Mouse (Mus musculus): Measurements from ENCODE around the gene Kdsr. TPM values are rescaled to one million over a fixed set of nuclear protein-coding genes. Genes with fewer than 3 reads are reported as not detected.

The Kdsr gene
- polyA plus RNA-seq (2012; rRNA removed) = 21.6 and 23.0 TPM in 2 replicates

GRCm38 (mm10) chr1:106759572-106760435 is at the start of gene Kdsr:
TSS of gene Kdsr (minus strand) at chr1:106759727.

DNA sequence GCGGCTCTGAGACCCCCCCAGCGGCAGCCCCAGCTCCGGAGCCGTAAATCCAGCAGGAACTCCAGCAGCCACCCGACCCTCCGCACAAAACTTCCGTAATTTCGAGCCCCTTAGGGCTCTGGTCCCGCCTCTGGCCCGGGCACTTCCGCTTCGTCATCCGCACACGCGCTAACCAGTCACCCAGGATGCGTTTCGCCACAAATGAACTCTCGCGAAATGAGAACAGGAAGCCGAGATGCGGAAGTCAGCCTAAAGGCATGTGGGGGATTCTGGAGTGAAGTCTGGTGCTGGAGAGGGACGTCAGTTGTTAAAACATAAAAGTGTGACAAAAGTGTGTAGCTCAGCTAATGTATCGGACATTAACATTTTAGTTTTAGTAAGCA is 37.0 kb upstream of the Kdsr start, which contains the start of gene Vps4b:
Gene Vps4b, minus strand, starts transcription at position 187 of the 383 bp plus-strand sequence.

DNA sequence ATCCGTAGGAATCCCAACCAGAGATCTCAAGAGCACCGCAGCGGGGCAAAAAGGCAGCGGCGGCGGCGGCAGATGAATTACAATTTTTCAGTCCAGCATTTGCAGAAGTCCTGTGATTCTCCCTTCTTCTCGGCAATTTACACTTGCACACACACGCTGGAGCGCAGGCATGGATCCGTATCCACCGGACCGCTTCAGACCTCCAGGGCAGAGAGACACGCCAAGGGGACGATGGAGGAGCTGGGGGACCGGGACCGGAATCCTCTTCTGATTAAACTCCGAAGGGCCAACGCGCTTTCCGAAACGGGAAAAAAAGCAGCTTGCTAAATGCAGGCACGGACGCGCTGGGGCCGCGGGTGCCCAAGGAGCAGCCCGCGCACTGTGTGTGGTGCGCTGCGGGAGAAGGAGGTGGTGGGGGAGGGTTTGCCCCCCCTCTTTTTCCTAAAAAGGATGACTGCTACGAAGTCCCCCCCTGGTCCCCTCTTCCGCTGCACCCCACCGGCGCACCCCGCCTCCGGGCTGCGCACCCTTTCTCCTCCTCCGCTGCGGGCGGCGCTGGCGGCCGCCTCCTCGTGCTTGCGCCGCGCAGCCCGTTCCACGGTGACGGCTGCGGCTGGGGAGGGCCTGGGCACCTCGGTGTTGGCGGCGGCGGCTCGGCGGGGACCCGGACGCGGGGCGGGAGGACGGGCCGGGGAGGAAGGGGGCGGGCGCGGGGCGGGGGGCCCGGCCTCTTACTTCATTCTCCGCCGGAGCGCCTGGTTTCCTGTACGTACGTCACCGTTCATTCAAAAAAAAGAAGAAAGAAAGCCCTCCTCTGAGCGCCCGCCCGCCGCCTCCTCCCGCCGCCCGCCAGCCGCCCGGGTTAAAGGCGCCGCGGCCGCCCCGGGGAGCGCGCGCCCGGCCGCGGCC is 45.7 kb downstream of the Kdsr start, which contains the start of gene Bcl2:
Gene Bcl2, minus strand, starts transcription at position 654 of the 909 bp plus-strand sequence.

Other genes starting within 250 kb of the Kdsr start
- gene Bcl2, start 45.5 kb downstream of the Kdsr start, polyA plus RNA-seq (2012; rRNA removed) = 2.9 and 3.7 TPM in 2 replicates
- gene Vps4b, start 37.0 kb upstream of the Kdsr start, polyA plus RNA-seq (2012; rRNA removed) = 17.0 and 23.3 TPM in 2 replicates
- 4.6 and 5.2 TPM in 2 replicates for gene Serpinb5, start 101.4 kb upstream of the Kdsr start, polyA plus RNA-seq (2012; rRNA removed)
- not detected in 2 replicates for gene Serpinb12, start 174.7 kb upstream of the Kdsr start, polyA plus RNA-seq (2012; rRNA removed)
- gene Serpinb13, start 221.3 kb upstream of the Kdsr start, polyA plus RNA-seq (2012; rRNA removed) = not detected in 2 replicates

All from colon, adult 2 months (tissue).